Mouse (Mus musculus) erythroblast, adult 5-6 weeks (primary cell): ENCODE data around the gene Lpcat4. TPM values are rescaled to one million over a fixed set of nuclear protein-coding genes. Genes with fewer than 3 reads are reported as not detected.

Experiments
- ATAC-seq: replicated peaks from 2 replicates; pipeline ENCODE4 v1.8.0; 2016; ENCODE audit warnings: moderate number of reproducible peaks, mild to moderate bottlenecking, moderate TSS enrichment, inconsistent platforms; ENCODE audit not compliant: poor library complexity, low FRiP score, severe bottlenecking
- total RNA-seq, 2 experiments: library from RNA; stranded (forward) in 1 of 2; stranded (reverse) in 1 of 2; fragments of 150-400 nt in 1 of 2; fragments of 200-764, 138-1000 nt in 1 of 2; gene quantifications; 2 replicates each; pipeline versions ENCODE4 v1.2.3 to v1.2.4; 2015 to 2017; ENCODE audit warnings: low replicate concordance in 2 of 2

The Lpcat4 gene
- total RNA-seq, 2 experiments from 2014 or later: 2.6 to 8.6 TPM

- ATAC-seq: no peak
These were observed 56.9 kb downstream of the Lpcat4 start for GRCm38 (mm10) chr2:112296211-112296610.

Other genes starting within 250 kb of the Lpcat4 start
- not detected in 2 replicates for gene Olfr1309, start 249.2 kb upstream of the Lpcat4 start, total RNA-seq (2015; ENCODE audit: low replicate concordance)
- not detected in 2 replicates for gene Olfr1309, start 249.2 kb upstream of the Lpcat4 start, total RNA-seq (2017; ENCODE audit: low replicate concordance)
- gene Olfr1310, start 226.8 kb upstream of the Lpcat4 start, total RNA-seq (2015; ENCODE audit: low replicate concordance): not detected in 2 replicates
- not detected in 2 replicates for gene Olfr1310, start 226.8 kb upstream of the Lpcat4 start, total RNA-seq (2017; ENCODE audit: low replicate concordance)
- gene Olfr1311, start 215.1 kb upstream of the Lpcat4 start, total RNA-seq (2015; ENCODE audit: low replicate concordance): not detected in 2 replicates
- gene Olfr1311, start 215.1 kb upstream of the Lpcat4 start, total RNA-seq (2017; ENCODE audit: low replicate concordance): not detected in 2 replicates
- gene Olfr1312, start 189.2 kb upstream of the Lpcat4 start, total RNA-seq (2015; ENCODE audit: low replicate concordance): not detected in 2 replicates
- not detected in 2 replicates for gene Olfr1312, start 189.2 kb upstream of the Lpcat4 start, total RNA-seq (2017; ENCODE audit: low replicate concordance)
- not detected in 2 replicates for gene Olfr1313, start 161.6 kb upstream of the Lpcat4 start, total RNA-seq (2015; ENCODE audit: low replicate concordance)
- gene Olfr1313, start 161.6 kb upstream of the Lpcat4 start, total RNA-seq (2017; ENCODE audit: low replicate concordance): not detected in 2 replicates
- gene Olfr1314, start 142.7 kb upstream of the Lpcat4 start, total RNA-seq (2015; ENCODE audit: low replicate concordance): not detected in 2 replicates
- gene Olfr1314, start 142.7 kb upstream of the Lpcat4 start, total RNA-seq (2017; ENCODE audit: low replicate concordance): not detected in 2 replicates
- gene Olfr1315-ps1, start 124.0 kb upstream of the Lpcat4 start, total RNA-seq (2015; ENCODE audit: low replicate concordance): not detected in 2 replicates
- gene Olfr1315-ps1, start 124.0 kb upstream of the Lpcat4 start, total RNA-seq (2017; ENCODE audit: low replicate concordance): not detected in 2 replicates
- gene Olfr1316, start 104.5 kb upstream of the Lpcat4 start, total RNA-seq (2015; ENCODE audit: low replicate concordance): not detected in 2 replicates
- gene Olfr1316, start 104.5 kb upstream of the Lpcat4 start, total RNA-seq (2017; ENCODE audit: low replicate concordance): not detected in 2 replicates
- not detected in 2 replicates for gene Olfr1317, start 99.1 kb upstream of the Lpcat4 start, total RNA-seq (2015; ENCODE audit: low replicate concordance)
- not detected in 2 replicates for gene Olfr1317, start 99.1 kb upstream of the Lpcat4 start, total RNA-seq (2017; ENCODE audit: low replicate concordance)
- not detected in 2 replicates for gene Olfr1318, start 85.3 kb upstream of the Lpcat4 start, total RNA-seq (2015; ENCODE audit: low replicate concordance)
- gene Olfr1318, start 85.3 kb upstream of the Lpcat4 start, total RNA-seq (2017; ENCODE audit: low replicate concordance): not detected in 2 replicates
- gene Nutm1, start 19.8 kb downstream of the Lpcat4 start, total RNA-seq (2015; ENCODE audit: low replicate concordance): not detected in 2 replicates
- gene Nutm1, start 19.8 kb downstream of the Lpcat4 start, total RNA-seq (2017; ENCODE audit: low replicate concordance): not detected in 2 replicates
- 23.6 and 25.4 TPM in 2 replicates for gene Nop10, start 22.5 kb downstream of the Lpcat4 start, total RNA-seq (2015; ENCODE audit: low replicate concordance)
- 28.3 and 33.6 TPM in 2 replicates for gene Nop10, start 22.5 kb downstream of the Lpcat4 start, total RNA-seq (2017; ENCODE audit: low replicate concordance)
- gene Slc12a6, start 26.4 kb downstream of the Lpcat4 start, total RNA-seq (2015; ENCODE audit: low replicate concordance): 94.7 and 134 TPM in 2 replicates
- 97.9 and 119 TPM in 2 replicates for gene Slc12a6, start 26.4 kb downstream of the Lpcat4 start, total RNA-seq (2017; ENCODE audit: low replicate concordance)
- not detected in 2 replicates for gene Gm21985, start 26.8 kb downstream of the Lpcat4 start, total RNA-seq (2015; ENCODE audit: low replicate concordance)
- gene Gm21985, start 26.8 kb downstream of the Lpcat4 start, total RNA-seq (2017; ENCODE audit: low replicate concordance): 0.60 and 8.5 TPM in 2 replicates
- 8.6 and 14.0 TPM in 2 replicates for gene Emc4, start 128.6 kb downstream of the Lpcat4 start, total RNA-seq (2015; ENCODE audit: low replicate concordance)
- 6.0 and 16.8 TPM in 2 replicates for gene Emc4, start 128.6 kb downstream of the Lpcat4 start, total RNA-seq (2017; ENCODE audit: low replicate concordance)
- 8.5 and 11.9 TPM in 2 replicates for gene Katnbl1, start 139.7 kb downstream of the Lpcat4 start, total RNA-seq (2015; ENCODE audit: low replicate concordance)
- gene Katnbl1, start 139.7 kb downstream of the Lpcat4 start, total RNA-seq (2017; ENCODE audit: low replicate concordance): 2.0 and 8.1 TPM in 2 replicates
- gene Emc7, start 215.5 kb downstream of the Lpcat4 start, total RNA-seq (2015; ENCODE audit: low replicate concordance): 2.9 and 4.2 TPM in 2 replicates
- 2.8 and 4.0 TPM in 2 replicates for gene Emc7, start 215.5 kb downstream of the Lpcat4 start, total RNA-seq (2017; ENCODE audit: low replicate concordance)
- gene Chrm5, start 241.3 kb downstream of the Lpcat4 start, total RNA-seq (2015; ENCODE audit: low replicate concordance): not detected in 2 replicates
- gene Chrm5, start 241.3 kb downstream of the Lpcat4 start, total RNA-seq (2017; ENCODE audit: low replicate concordance): not detected in 2 replicates